Mouse (Mus musculus) forebrain, embryonic 14.5 days (tissue): ENCODE data around the gene Cmtm8. TPM values are rescaled to one million over a fixed set of nuclear protein-coding genes. Genes with fewer than 3 reads are reported as not detected.

Experiments used
- ATAC-seq: fragments of 200-750 bp; cut with Nextera tagmentation; 2 replicates; pipeline ENCODE4 v1.8.0; 2017; ENCODE audit warnings: mild to moderate bottlenecking, moderate library complexity
- DNase-seq: peaks from one replicate; pipeline ENCODE4 v3.0.0-alpha.2; 2015; ENCODE audit warnings: low spot score
- H3K27ac ChIP-seq: fragments of 300-500 bp; sonication (generic); 2 replicates; pipeline ENCODE4 v1.5.1; 2014; ENCODE audit warnings: low read depth, mild to moderate bottlenecking, control low read depth, low read length, moderate library complexity
- H3K27me3 ChIP-seq: fragments of 300-500 bp; sonication (generic); replicated peaks from 2 replicates; pipeline ENCODE4 v1.6.1; 2014; ENCODE audit warnings: low read length, control low read depth, mixed read lengths; ENCODE audit not compliant: control insufficient read depth, insufficient read depth
- H3K36me3 ChIP-seq: fragments of 300-500 bp; sonication (generic); 2 replicates; pipeline ENCODE4 v1.6.1; 2014; ENCODE audit warnings: low read length, control low read depth; ENCODE audit not compliant: control insufficient read depth, insufficient read depth
- H3K4me1 ChIP-seq: fragments of 300-500 bp; sonication (generic); 2 replicates; pipeline ENCODE4 v1.6.1; 2014; ENCODE audit warnings: antibody characterized with exemption, low read length, control low read depth; ENCODE audit not compliant: control insufficient read depth, insufficient read depth
- H3K4me2 ChIP-seq: fragments of 300-500 bp; sonication (generic); 2 replicates; pipeline ENCODE4 v1.6.1; 2014; ENCODE audit warnings: mild to moderate bottlenecking, control low read depth, low read length
- H3K4me3 ChIP-seq: fragments of 300-500 bp; sonication (generic); 2 replicates; pipeline ENCODE4 v1.5.1; 2014; ENCODE audit warnings: low read depth, low read length, control low read depth
- H3K9ac ChIP-seq: fragments of 300-500 bp; sonication (generic); 2 replicates; pipeline ENCODE4 v1.6.1; 2014; ENCODE audit warnings: mild to moderate bottlenecking, low read length, control low read depth, moderate library complexity
- H3K9me3 ChIP-seq: fragments of 300-500 bp; sonication (generic); replicated peaks from 2 replicates; pipeline ENCODE4 v1.6.1; 2016; ENCODE audit warnings: low read length, control low read depth, mixed read lengths; ENCODE audit not compliant: control insufficient read depth
- WGBS: fragments of 180-500 bp; shearing (Covaris S2); extraction: QIAGEN DNeasy Blood & Tissue Kit; methylation state at CpG from one replicate; pipeline ENCODE4 v1.1.7; 2014; 5-methylcytosine and 5-hydroxymethylcytosine counted together
- polyA plus RNA-seq: library from polyadenylated mRNA; unstranded; fragments of >200 nt; fragmentation: Nextera tagmentation; extraction: Ambion mirVana; gene quantifications from 2 replicates; pipeline ENCODE4 v1.2.1, GENCODE M21; 2014

Gene Cmtm8
- polyA plus RNA-seq, 1 experiment from 2014 or later, result 8.7 TPM

- Histone ChIP-seq H3K36me3 (no peaks in the 10 kb centered on the region), H3K9ac (no peak overlapping the region), H3K27me3 (no peaks in the 10 kb centered on the region), H3K4me3 (no peak overlapping the region), H3K27ac (no peak overlapping the region), H3K4me1 (peaks cover 3% of the 10 kb centered on the region; the same call in 1 of the 2 replicates), H3K9me3 (no peaks in the 10 kb centered on the region), H3K4me2 (no peak overlapping the region)
- ATAC-seq (no peak), DNase-seq (no peak)
- 92% methylated on average over 8 of the region's 8 CpGs for WGBS
Observed at GRCm38 (mm10) chr9:114829669-114830068, 14.3 kb downstream of the Cmtm8 start.

- DNase-seq (no peak), ATAC-seq (no peak)
- no peaks in the 10 kb centered on the region for H3K27me3 ChIP-seq
- WGBS, result over 99% methylated on average over 6 of the region's 6 CpGs
- H3K36me3 ChIP-seq, result no peaks in the 10 kb centered on the region
- peaks cover 3% of the 10 kb centered on the region; the same call in 1 of the 2 replicates for H3K4me1 ChIP-seq
- no peak overlapping the region for H3K9ac ChIP-seq
- H3K4me3 ChIP-seq, result no peak overlapping the region
- no peak overlapping the region for H3K27ac ChIP-seq
- no peak overlapping the region for H3K4me2 ChIP-seq
- no peaks in the 10 kb centered on the region for H3K9me3 ChIP-seq
Observed at GRCm38 (mm10) chr9:114828377-114828776, 15.6 kb downstream of the Cmtm8 start.

- H3K4me3 ChIP-seq, result no peak overlapping the region
- 85% methylated on average over 1 of the region's 1 CpGs for WGBS
Observed at GRCm38 (mm10) chr9:114827242-114827852, 16.6 kb downstream of the Cmtm8 start.

DNA sequence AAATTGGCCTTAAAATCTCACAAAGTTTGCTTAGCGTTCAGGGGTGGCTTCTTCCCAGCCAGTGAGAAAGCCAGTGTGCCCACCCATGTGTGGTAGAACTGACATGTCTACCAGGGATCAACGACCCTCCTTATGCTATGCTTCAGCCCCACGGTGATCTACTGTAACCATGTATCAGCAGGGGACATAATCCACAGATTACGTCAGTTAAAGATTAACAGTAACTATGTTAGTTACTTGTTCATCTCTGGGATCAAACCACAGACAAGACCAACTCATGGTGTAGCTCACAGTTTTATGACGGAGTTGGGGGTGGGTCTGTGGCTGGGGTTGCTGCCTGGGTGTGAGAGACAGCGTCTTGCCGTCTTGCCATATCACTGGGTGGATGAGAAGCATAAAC lies 19.8 kb downstream of the Cmtm8 start:
- Histone ChIP-seq H3K4me2 (no peak overlapping the region), H3K27me3 (no peaks in the 10 kb centered on the region), H3K9ac (no peak overlapping the region), H3K27ac (no peak overlapping the region), H3K36me3 (no peaks in the 10 kb centered on the region), H3K4me3 (no peak overlapping the region), H3K4me1 (no peaks in the 10 kb centered on the region), H3K9me3 (no peaks in the 10 kb centered on the region)
- 94% methylated on average over 7 of the region's 7 CpGs for WGBS
- no peak for ATAC-seq
- DNase-seq, result no peak

More at GRCm38 (mm10) chr9:114827242-114827852, 16.6 kb downstream of the Cmtm8 start:
- Histone ChIP-seq H3K27ac (no peak overlapping the region), H3K9ac (no peak overlapping the region), H3K27me3 (no peaks in the 10 kb centered on the region), H3K36me3 (no peaks in the 10 kb centered on the region), H3K4me1 (peaks cover 3% of the 10 kb centered on the region; the same call in 1 of the 2 replicates), H3K4me2 (no peak overlapping the region), H3K9me3 (no peaks in the 10 kb centered on the region)
- no peak for ATAC-seq
- DNase-seq, result no peak

GRCm38 (mm10) chr9:114821548-114822289 lies 22.2 kb downstream of the Cmtm8 start:
- no peak for DNase-seq
- whole genome bisulfite sequencing, result 94% methylated on average over 15 of the region's 15 CpGs
- Histone ChIP-seq H3K9ac (no peak overlapping the region), H3K36me3 (no peaks in the 10 kb centered on the region), H3K4me1 (no peaks in the 10 kb centered on the region), H3K4me3 (no peak overlapping the region), H3K27me3 (no peaks in the 10 kb centered on the region), H3K4me2 (no peak overlapping the region), H3K27ac (no peak overlapping the region), H3K9me3 (no peaks in the 10 kb centered on the region)
- ATAC-seq, result no peak

DNA sequence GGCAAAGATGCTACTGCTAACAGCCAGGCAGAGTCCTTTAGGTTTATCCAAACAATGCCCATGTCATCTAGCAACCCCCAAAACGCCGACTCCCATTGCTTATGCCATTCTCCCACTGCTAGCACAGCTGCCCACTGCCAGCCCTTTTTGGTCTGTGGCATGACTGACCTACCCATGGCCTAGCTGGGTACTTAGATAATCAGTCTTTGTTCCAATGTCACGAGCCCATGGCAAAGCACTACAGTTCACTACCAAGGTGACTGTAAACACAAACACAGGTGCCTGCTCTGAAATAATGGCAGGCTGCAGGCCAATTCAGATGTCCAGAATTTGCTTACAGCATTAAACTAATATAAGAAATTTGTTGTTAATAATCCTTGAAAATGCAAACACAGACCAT lies 25.0 kb downstream of the Cmtm8 start:
- no peaks in the 10 kb centered on the region for H3K27me3 ChIP-seq
- DNase-seq, result no peak
- WGBS, result 79% methylated on average over 3 of the region's 3 CpGs
- H3K27ac ChIP-seq, result no peak overlapping the region
- H3K4me1 ChIP-seq, result no peaks in the 10 kb centered on the region
- no peak overlapping the region for H3K4me2 ChIP-seq
- no peaks in the 10 kb centered on the region for H3K36me3 ChIP-seq
- no peak overlapping the region for H3K9ac ChIP-seq
- H3K9me3 ChIP-seq, result no peaks in the 10 kb centered on the region
- ATAC-seq, result no peak
- H3K4me3 ChIP-seq, result no peak overlapping the region

GRCm38 (mm10) chr9:114817012-114817411 lies 26.9 kb downstream of the Cmtm8 start:
- no peak overlapping the region for H3K9ac ChIP-seq
- WGBS, result 89% methylated on average over 7 of the region's 7 CpGs
- no peak overlapping the region for H3K27ac ChIP-seq
- no peak overlapping the region for H3K4me3 ChIP-seq
- no peaks in the 10 kb centered on the region for H3K4me1 ChIP-seq
- DNase-seq, result no peak
- H3K27me3 ChIP-seq, result no peaks in the 10 kb centered on the region
- H3K4me2 ChIP-seq, result no peak overlapping the region
- ATAC-seq, result no peak
- H3K36me3 ChIP-seq, result no peaks in the 10 kb centered on the region
- no peaks in the 10 kb centered on the region for H3K9me3 ChIP-seq

DNA sequence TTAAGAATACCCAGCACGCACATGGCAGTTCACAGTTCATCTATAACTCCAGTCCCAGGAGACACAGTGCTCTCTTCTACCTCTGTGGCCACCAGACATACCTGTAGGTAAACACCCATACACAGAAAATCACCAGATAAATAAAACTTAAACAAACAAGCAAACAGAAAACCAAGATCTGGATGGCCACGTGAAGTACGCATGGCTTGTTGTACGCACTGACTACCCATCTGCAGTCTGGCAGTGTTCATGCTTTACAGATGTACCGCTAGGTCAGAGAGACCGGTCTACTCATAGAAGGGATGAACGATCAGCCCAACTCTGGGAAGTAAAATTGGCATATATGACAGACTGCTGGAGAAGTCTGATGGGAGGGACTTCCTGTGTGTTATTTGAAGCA lies 27.8 kb downstream of the Cmtm8 start:
- Histone ChIP-seq H3K9ac (no peak overlapping the region), H3K36me3 (no peaks in the 10 kb centered on the region), H3K27ac (no peak overlapping the region), H3K4me1 (no peaks in the 10 kb centered on the region), H3K4me2 (no peak overlapping the region), H3K9me3 (no peaks in the 10 kb centered on the region), H3K27me3 (no peaks in the 10 kb centered on the region), H3K4me3 (no peak overlapping the region)
- no peak for ATAC-seq
- no peak for DNase-seq
- 98% methylated on average over 7 of the region's 7 CpGs for WGBS

DNA sequence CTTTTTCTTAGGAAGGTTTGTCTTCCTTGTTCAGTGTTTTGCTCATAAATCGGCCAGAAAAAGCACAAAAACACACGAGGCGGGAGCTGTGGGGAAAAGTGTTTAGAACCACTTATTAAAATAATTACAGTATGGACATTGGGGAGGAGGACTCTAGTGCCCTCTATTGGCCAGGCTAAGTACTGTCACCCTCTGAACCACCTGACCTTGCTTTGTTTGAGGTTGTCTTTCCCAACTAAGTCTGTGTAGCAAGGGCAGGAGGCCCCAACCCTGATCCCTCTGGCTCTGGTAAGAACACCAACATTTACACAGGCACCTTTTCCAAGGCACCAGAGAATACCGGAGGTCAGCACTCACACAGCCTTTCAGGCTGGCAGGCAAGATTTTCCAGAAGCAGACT lies 28.6 kb downstream of the Cmtm8 start:
- 82% methylated on average over 4 of the region's 4 CpGs for WGBS
- ATAC-seq (no peak), DNase-seq (no peak)
- Histone ChIP-seq H3K4me2 (no peak overlapping the region), H3K9ac (no peak overlapping the region), H3K27ac (no peak overlapping the region), H3K4me3 (no peak overlapping the region), H3K27me3 (no peaks in the 10 kb centered on the region), H3K9me3 (no peaks in the 10 kb centered on the region), H3K4me1 (no peaks in the 10 kb centered on the region), H3K36me3 (no peaks in the 10 kb centered on the region)
